Mouse (Mus musculus) heart, postnatal 0 days (tissue): Measurements from ENCODE around the gene Gdf11. TPM values are rescaled to one million over a fixed set of nuclear protein-coding genes. Genes with fewer than 3 reads are reported as not detected.

Source experiments
- ATAC-seq: fragments of 200-750 bp; cut with Nextera tagmentation; 2 replicates; pipeline ENCODE4 v1.8.0; 2017; ENCODE audit warnings: low read depth, moderate number of reproducible peaks, moderate library complexity; ENCODE audit not compliant: insufficient read depth
- DNase-seq: peaks from one replicate; pipeline ENCODE4 v3.0.0-alpha.2; 2016; ENCODE audit warnings: low spot score
- H3K27ac ChIP-seq: fragments of 300-500 bp; sonication (generic); 2 replicates; pipeline ENCODE4 v1.5.1; 2014; ENCODE audit warnings: low read depth, mild to moderate bottlenecking
- H3K27me3 ChIP-seq: fragments of 300-500 bp; sonication (generic); 2 replicates; pipeline ENCODE4 v1.6.1; 2014; ENCODE audit warnings: low read length, mixed read lengths; ENCODE audit not compliant: control insufficient read depth, insufficient read depth
- H3K36me3 ChIP-seq: fragments of 300-500 bp; sonication (generic); replicated peaks from 2 replicates; pipeline ENCODE4 v1.6.1; 2014; ENCODE audit warnings: low read length, mixed read lengths; ENCODE audit not compliant: control insufficient read depth, insufficient read depth
- H3K4me1 ChIP-seq: fragments of 300-500 bp; sonication (generic); 2 replicates; pipeline ENCODE4 v1.6.1; 2014; ENCODE audit warnings: antibody characterized with exemption; ENCODE audit not compliant: control insufficient read depth, insufficient read depth
- H3K4me2 ChIP-seq: fragments of 300-500 bp; sonication (generic); 2 replicates; pipeline ENCODE4 v1.6.1; 2014; ENCODE audit warnings: low read depth, mild to moderate bottlenecking, low read length, moderate library complexity
- H3K4me3 ChIP-seq: fragments of 300-500 bp; sonication (generic); 2 replicates; pipeline ENCODE4 v1.5.1; 2014; ENCODE audit warnings: low read depth, low read length
- H3K9ac ChIP-seq: fragments of 300-500 bp; sonication (generic); replicated peaks from 2 replicates; pipeline ENCODE4 v1.6.1; 2014; ENCODE audit warnings: low read depth, low read length, mixed read lengths
- H3K9me3 ChIP-seq: fragments of 300-500 bp; sonication (generic); replicated peaks from 2 replicates; pipeline ENCODE4 v1.6.1; 2016; ENCODE audit warnings: low read length; ENCODE audit not compliant: control insufficient read depth
- CTCF ChIP-seq: IDR thresholded peaks from 2 replicates; pipeline ENCODE4 v1.5.1; 2016; ENCODE audit warnings: antibody characterized with exemption, control low read depth, low read depth
- EP300 ChIP-seq: IDR thresholded peaks from 2 replicates; pipeline ENCODE4 v1.6.1; 2016; ENCODE audit warnings: antibody characterized with exemption, low read depth
- WGBS: fragments of 180-500 bp; shearing (Covaris S2); extraction: QIAGEN DNeasy Blood & Tissue Kit; methylation state at CpG from one replicate; pipeline ENCODE4 v1.1.7; 2014; 5-methylcytosine and 5-hydroxymethylcytosine counted together
- polyA plus RNA-seq: library from polyadenylated mRNA; unstranded; fragments of >200 nt; fragmentation: Nextera tagmentation; extraction: Ambion mirVana; gene quantifications from 2 replicates; pipeline ENCODE4 v1.2.1, GENCODE M21; 2015
- total RNA-seq: library from RNA; depleted of rRNA; stranded (reverse); fragments of >200 nt; gene quantifications from 2 replicates; pipeline ENCODE4 v1.2.3, GENCODE M21; 2014; ENCODE audit warnings: low replicate concordance

The Gdf11 gene
- total and polyA plus RNA-seq, 2 experiments from 2014 or later, result 1.5 to 1.6 TPM

DNA sequence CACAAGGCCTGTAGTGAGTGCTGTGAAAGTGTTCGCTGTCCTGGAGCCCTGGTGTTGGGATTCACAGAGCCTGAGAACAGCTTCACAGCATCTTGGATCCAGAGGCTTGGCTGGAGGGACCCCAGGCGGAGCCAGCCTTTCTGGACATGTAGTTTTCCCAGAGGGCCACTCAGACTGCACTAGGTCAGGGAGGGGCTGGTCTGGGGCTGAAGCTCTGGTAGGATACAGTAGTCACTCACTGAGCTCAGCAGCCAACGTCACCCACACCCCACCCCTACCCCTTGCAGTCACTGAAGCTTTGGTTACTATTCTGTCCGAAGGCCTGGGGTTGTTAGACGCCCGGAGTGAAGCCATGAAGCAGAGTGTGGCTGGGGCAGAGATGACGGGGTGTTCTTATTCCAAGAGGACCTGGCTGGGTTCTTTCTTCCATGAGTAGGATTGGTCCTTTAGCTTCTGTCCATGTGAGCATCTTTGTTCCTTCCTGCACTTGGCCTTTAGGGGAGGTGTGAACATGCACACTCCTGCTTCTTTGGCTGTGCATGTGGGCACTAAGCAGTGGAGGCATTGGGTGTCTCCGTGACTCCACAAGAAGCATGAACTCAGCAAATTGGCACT, 44.4 kb upstream of the Gdf11 start:
- DNase-seq, result no peak
- H3K27ac ChIP-seq, result no peak overlapping the region
- H3K4me2 ChIP-seq, result peak overlapping the region; percentile 81
- no peak overlapping the region for H3K9ac ChIP-seq
- no peaks in the 10 kb centered on the region for H3K9me3 ChIP-seq
- ATAC-seq, result no peak
- H3K4me3 ChIP-seq, result 0 out of 2 replicates have a peak overlapping the region, but pooled peaks have one; percentile 55
- no peaks in the 10 kb centered on the region for H3K36me3 ChIP-seq
- WGBS, result 76% methylated on average over 8 of the region's 8 CpGs
- H3K4me1 ChIP-seq, result peaks cover 23% of the 10 kb centered on the region; the same call in 1 of the 2 replicates
- TF ChIP-seq CTCF, result no peak
- TF ChIP-seq EP300, result no peak
- peaks cover 14% of the 10 kb centered on the region; the same call in 1 of the 2 replicates for H3K27me3 ChIP-seq

GRCm38 (mm10) chr10:128934997-128935787, 43.7 kb upstream of the Gdf11 start:
- peaks cover 14% of the 10 kb centered on the region; the same call in 1 of the 2 replicates for H3K27me3 ChIP-seq
- TF ChIP-seq CTCF (0 out of 2 replicates have a peak, but pooled peaks have one; percentile 7), EP300 (no peak)
- peaks cover 23% of the 10 kb centered on the region; the same call in 1 of the 2 replicates for H3K4me1 ChIP-seq
- no peak for DNase-seq
- no peak for ATAC-seq
- peak overlapping the region; percentile 81 for H3K4me2 ChIP-seq
- no peak overlapping the region; the same call in 1 of the 2 replicates for H3K27ac ChIP-seq
- H3K36me3 ChIP-seq, result no peaks in the 10 kb centered on the region
- H3K9me3 ChIP-seq, result no peaks in the 10 kb centered on the region
- H3K9ac ChIP-seq, result no peak overlapping the region
- 56% methylated on average over 7 of the region's 7 CpGs for WGBS
- H3K4me3 ChIP-seq, result peak overlapping the region; percentile 55

DNA sequence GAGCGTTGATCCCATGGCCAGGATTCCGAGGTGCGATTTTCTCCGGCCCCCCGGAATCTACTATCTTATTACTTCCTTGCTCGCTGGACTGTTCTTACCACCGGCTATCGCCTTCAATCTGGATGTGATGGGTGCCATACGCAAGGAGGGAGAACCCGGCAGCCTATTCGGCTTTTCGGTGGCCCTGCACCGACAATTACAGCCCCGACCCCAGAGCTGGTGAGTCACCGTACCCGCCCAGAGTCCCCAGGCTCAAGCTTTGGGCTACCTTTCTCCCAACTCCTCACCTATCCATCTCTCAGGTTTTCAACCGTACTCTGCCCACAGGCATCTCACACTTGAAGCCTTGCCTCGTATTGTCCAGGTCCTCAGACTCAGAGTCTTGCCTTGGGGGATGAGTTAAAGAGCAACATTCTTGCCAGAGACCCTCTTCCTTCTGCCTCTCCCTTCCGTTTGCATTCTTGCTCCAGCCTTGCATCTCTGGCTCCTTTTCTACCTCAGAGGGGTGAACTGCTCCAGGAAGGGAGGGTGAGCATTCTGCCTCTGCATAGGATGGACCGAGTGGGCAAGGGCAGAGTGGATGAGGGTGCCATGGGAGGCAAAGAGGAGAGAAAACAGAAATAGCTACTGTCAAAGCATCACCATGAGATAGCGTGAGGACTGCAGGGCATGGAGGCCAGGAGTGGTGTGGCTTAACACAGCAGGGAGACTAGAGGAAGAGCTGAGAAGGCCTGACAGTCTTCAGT, 42.6 kb upstream of the Gdf11 start:
- peak overlapping the region; percentile 81 for H3K4me2 ChIP-seq
- no peaks in the 10 kb centered on the region for H3K36me3 ChIP-seq
- H3K27ac ChIP-seq, result no peak overlapping the region
- WGBS, result 7% methylated on average over 21 of the region's 21 CpGs
- H3K9ac ChIP-seq, result peak overlapping the region; percentile 60
- no peaks in the 10 kb centered on the region for H3K9me3 ChIP-seq
- DNase-seq (no peak), ATAC-seq (no peak)
- no peak for TF ChIP-seq CTCF
- no peak for TF ChIP-seq EP300
- H3K4me1 ChIP-seq, result peaks cover 32% of the 10 kb centered on the region; the same call in 1 of the 2 replicates
- H3K27me3 ChIP-seq, result peaks cover 14% of the 10 kb centered on the region; the same call in 1 of the 2 replicates
- peak overlapping the region; percentile 55 for H3K4me3 ChIP-seq

GRCm38 (mm10) chr10:128933574-128933973, 42.1 kb upstream of the Gdf11 start, which contains the start of gene Itga7:
Itga7 (plus strand) TSS chr10:128933818.
- ATAC-seq, result peak; percentile 55
- under 1% methylated on average over 26 of the region's 26 CpGs for WGBS
- H3K9ac ChIP-seq, result peak within 1 kb of the TSS; percentile 60
- H3K9me3 ChIP-seq, result no peaks in the 10 kb centered on the region
- peaks cover 37% of the 10 kb centered on the region; the same call in 1 of the 2 replicates for H3K4me1 ChIP-seq
- no peak within 1 kb of the TSS for H3K27ac ChIP-seq
- H3K36me3 ChIP-seq, result no peaks in the 10 kb centered on the region
- peak within 1 kb of the TSS; percentile 81 for H3K4me2 ChIP-seq
- H3K4me3 ChIP-seq, result peak within 1 kb of the TSS; percentile 55
- no peak for DNase-seq
- TF ChIP-seq CTCF, result no peak
- TF ChIP-seq EP300, result no peak
- peaks cover 14% of the 10 kb centered on the region; the same call in 1 of the 2 replicates for H3K27me3 ChIP-seq

GRCm38 (mm10) chr10:128931441-128931840, 39.9 kb upstream of the Gdf11 start:
- TF ChIP-seq CTCF, result no peak
- TF ChIP-seq EP300, result no peak
- ATAC-seq (peak; percentile 37; the same call in 1 of the 2 replicates), DNase-seq (no peak)
- Histone ChIP-seq H3K27ac (peak overlapping the region; percentile 72), H3K9me3 (no peaks in the 10 kb centered on the region), H3K9ac (no peak overlapping the region), H3K4me3 (no peak overlapping the region), H3K36me3 (no peaks in the 10 kb centered on the region), H3K27me3 (peaks cover 14% of the 10 kb centered on the region; the same call in 1 of the 2 replicates), H3K4me1 (peaks cover 30% of the 10 kb centered on the region; the same call in 1 of the 2 replicates), H3K4me2 (peak overlapping the region; percentile 4; the same call in 1 of the 2 replicates)
- 17% methylated on average over 2 of the region's 2 CpGs for WGBS
